Comparison of ENCODE assay signal across 7 mouse cellular contexts in the genomic region with DNA sequence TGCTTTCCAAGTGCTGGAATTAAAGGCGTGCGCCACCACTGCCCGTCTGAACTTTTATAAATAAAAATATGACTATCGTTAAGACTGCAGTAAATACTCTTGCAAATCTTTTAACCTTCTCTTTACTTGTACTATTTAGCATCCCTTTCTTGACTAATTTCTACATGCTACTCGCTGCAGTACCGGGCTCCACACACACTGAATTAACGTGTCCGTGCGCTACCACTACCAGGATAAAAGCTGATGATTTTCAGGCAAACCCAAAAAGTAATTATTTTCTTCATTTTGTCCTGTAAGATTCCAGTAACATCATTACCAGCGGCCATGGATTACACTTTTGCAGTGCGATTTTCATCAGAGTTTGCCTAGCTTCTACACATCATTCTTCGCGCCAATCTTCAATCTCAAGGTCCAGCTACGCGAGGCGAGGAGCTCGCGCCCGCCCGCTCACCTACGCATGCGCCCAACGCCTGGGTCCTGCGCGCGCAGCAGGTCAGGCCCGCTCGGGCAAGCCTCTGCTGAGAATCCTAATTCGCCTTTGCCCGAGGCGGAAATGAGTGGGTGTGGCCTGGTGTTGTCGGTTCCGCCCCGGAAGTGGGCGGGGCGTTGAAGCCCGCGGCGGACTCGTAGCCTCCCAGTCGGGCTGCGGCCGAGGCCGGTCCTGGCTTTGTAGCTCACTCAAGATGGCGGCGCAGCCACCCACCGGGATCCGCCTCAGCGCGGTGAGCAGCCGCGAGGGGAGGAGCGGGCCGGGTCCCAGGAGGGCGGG. TPM values are rescaled to one million over a fixed set of nuclear protein-coding genes. Genes with fewer than 3 reads are reported as not detected.
DNase-seq lines count a peak whose midpoint lies in the region; ATAC-seq lines count a peak whose summit lies in the region.

A gene (plus strand): TSS at position 495 of the 769 bp plus-strand sequence.

- no peaks in the 10 kb centered on the region for H3K9me3 ChIP-seq in intestine, embryonic 15.5 days
- H3K9me3 ChIP-seq in midbrain, embryonic 10.5 days (replicated peaks) = no peaks in the 10 kb centered on the region; the same call in 1 of the 2 replicates

- H3K27ac ChIP-seq in intestine, embryonic 15.5 days = peak within 1 kb of the TSS; percentile 92
- peak within 1 kb of the TSS; percentile 99 for H3K27ac ChIP-seq in midbrain, embryonic 10.5 days (replicated peaks)

- peak; percentile 97 for ATAC-seq in intestine, embryonic 15.5 days

- H3K4me1 ChIP-seq in intestine, embryonic 15.5 days (replicated peaks) = peaks cover 9% of the 10 kb centered on the region
- H3K4me1 ChIP-seq in midbrain, embryonic 10.5 days = peaks cover 13% of the 10 kb centered on the region

- peak within 1 kb of the TSS; percentile 66 for H3K4me2 ChIP-seq in intestine, embryonic 15.5 days (replicated peaks)

- H3K4me3 ChIP-seq in intestine, embryonic 15.5 days (replicated peaks) = peak within 1 kb of the TSS; percentile 83
- peak within 1 kb of the TSS; percentile 98 for H3K4me3 ChIP-seq in midbrain, embryonic 10.5 days

- intact Hi-C loops in gastrocnemius, postnatal 36 days (cut with DNase I) = no loop called here
- intact Hi-C loops in left cerebral cortex, postnatal 25 days (cut with DNase I) = no loop called here

- H3K9ac ChIP-seq in intestine, embryonic 15.5 days = peak within 1 kb of the TSS; percentile 91

- DNase-seq in adrenal gland, adult 2 months = peak; percentile 100
- peak; percentile 100 for DNase-seq in embryo, embryonic 11.5 days (ENCODE audit: low read depth, low spot score)
- peak; percentile 100 for DNase-seq in gastrocnemius, postnatal 36 days
- peak; percentile 100 for DNase-seq in left cerebral cortex, postnatal 25 days (ENCODE audit: low spot score in 2 of 2)
- peak; percentile 100 for DNase-seq in midbrain, embryonic 10.5 days (ENCODE audit: low spot score)
- peak; percentile 99 for DNase-seq in right cerebral cortex, postnatal 4 days

- WGBS in intestine, embryonic 15.5 days = 11% methylated on average over 55 of the region's 55 CpGs
- WGBS in midbrain, embryonic 10.5 days = 12% methylated on average over 55 of the region's 55 CpGs

- no peaks in the 10 kb centered on the region for H3K27me3 ChIP-seq in intestine, embryonic 15.5 days (replicated peaks)
- H3K27me3 ChIP-seq in midbrain, embryonic 10.5 days (ENCODE audit: low read depth, poor library complexity, severe bottlenecking) = peaks cover 4% of the 10 kb centered on the region; the same call in 1 of the 2 replicates

- no peaks in the 10 kb centered on the region for H3K36me3 ChIP-seq in intestine, embryonic 15.5 days
- peaks cover 32% of the 10 kb centered on the region for H3K36me3 ChIP-seq in midbrain, embryonic 10.5 days

RNA-seq across cellular contexts. Expression of the gene that starts here (rescaled TPM):
- 10 to 100 TPM; 28.0 to 30.9 TPM for total RNA-seq in adrenal gland, adult 2 months (2021)
- 1.4 and 1.5 TPM in 2 replicates for polyA plus RNA-seq in adrenal gland, adult 2 months (2012; rRNA removed)
- total RNA-seq in gastrocnemius, postnatal 36 days (2021) = 10 to 100 TPM in 1 of 2 experiments, 1 to 10 TPM in 1; 7.7 to 10.3 TPM
- polyA plus RNA-seq in intestine, embryonic 15.5 days (2015; fragmentation: Nextera tagmentation; extraction: Ambion mirVana) = 27.5 and 40.6 TPM in 2 replicates
- 10 to 100 TPM; 31.7 to 35.9 TPM for total RNA-seq in left cerebral cortex, postnatal 25 days (2021)
- polyA plus RNA-seq in midbrain, embryonic 10.5 days (2016; fragmentation: Nextera tagmentation; extraction: Ambion mirVana) = 29.5 and 31.6 TPM in 2 replicates

Comparison
In these comparisons a context has a peak if more than half of its experiments do, and no peak if none do; other contexts are left out.
1. Peak in every context shown above with its lines: DNase-seq, ATAC-seq, H3K4me3 ChIP-seq and H3K27ac ChIP-seq.
2. RNA of the gene that starts here (polyA plus RNA-seq): 27.5 to 40.6 TPM in intestine, embryonic 15.5 days and 29.5 to 31.6 TPM in midbrain, embryonic 10.5 days; 1.4 to 1.5 TPM in adrenal gland, adult 2 months; every median in the first group is over 10 times any median in the second.